Mouse (Mus musculus) forebrain, embryonic 16.5 days (tissue): ENCODE measurements around the gene Cdh1. TPM values are rescaled to one million over a fixed set of nuclear protein-coding genes. Genes with fewer than 3 reads are reported as not detected.
A peak's percentile ranks its signal among the peaks of the same experiment; 100 is the strongest.
"Not testable (repeated sequence)": the region's sequence is repeated elsewhere in the genome, so short reads cannot be mapped to it uniquely, and the experiment has no call there.

Experiments used
- ATAC-seq: fragments of 200-750 bp; cut with Nextera tagmentation; 2 replicates; pipeline ENCODE4 v1.8.0; 2017; ENCODE audit warnings: mild to moderate bottlenecking, moderate library complexity
- H3K27ac ChIP-seq: fragments of 300-500 bp; sonication (generic); 2 replicates; pipeline ENCODE4 v1.5.1; 2014; ENCODE audit warnings: low read length, control low read depth
- H3K27me3 ChIP-seq: fragments of 300-500 bp; sonication (generic); replicated peaks from 2 replicates; pipeline ENCODE4 v1.6.1; 2014; ENCODE audit warnings: low read length; ENCODE audit not compliant: control insufficient read depth, insufficient read depth
- H3K36me3 ChIP-seq: fragments of 300-500 bp; sonication (generic); 2 replicates; pipeline ENCODE4 v1.6.1; 2014; ENCODE audit not compliant: control insufficient read depth, insufficient read depth
- H3K4me1 ChIP-seq: fragments of 300-500 bp; sonication (generic); replicated peaks from 2 replicates; pipeline ENCODE4 v1.6.1; 2014; ENCODE audit warnings: low read length; ENCODE audit not compliant: control insufficient read depth, insufficient read depth
- H3K4me2 ChIP-seq: fragments of 300-500 bp; sonication (generic); 2 replicates; pipeline ENCODE4 v1.6.1; 2014; ENCODE audit warnings: mild to moderate bottlenecking, low read length, control low read depth
- H3K4me3 ChIP-seq: fragments of 300-500 bp; sonication (generic); replicated peaks from 2 replicates; pipeline ENCODE4 v1.5.1; 2014; ENCODE audit warnings: mild to moderate bottlenecking, low read length, control low read depth
- H3K9ac ChIP-seq: fragments of 300-500 bp; sonication (generic); replicated peaks from 2 replicates; pipeline ENCODE4 v1.6.1; 2014; ENCODE audit warnings: low read depth, low read length, control low read depth
- H3K9me3 ChIP-seq: fragments of 300-500 bp; sonication (generic); 2 replicates; pipeline ENCODE4 v1.6.1; 2016; ENCODE audit warnings: low read length; ENCODE audit not compliant: control insufficient read depth
- WGBS: fragments of 180-500 bp; shearing (Covaris S2); extraction: QIAGEN DNeasy Blood & Tissue Kit; methylation state at CpG from one replicate; pipeline ENCODE4 v1.1.7; 2014; 5-methylcytosine and 5-hydroxymethylcytosine counted together
- polyA plus RNA-seq: library from polyadenylated mRNA; unstranded; fragments of >200 nt; fragmentation: Nextera tagmentation; extraction: Ambion mirVana; gene quantifications from 2 replicates; pipeline ENCODE4 v1.2.1, GENCODE M21; 2015

Cdh1 gene
- polyA plus RNA-seq, 1 experiment from 2014 or later: 3.0 TPM

GRCm38 (mm10) chr8:106588443-106589431 is 14.4 kb upstream of the Cdh1 start:
- ATAC-seq: no peak
- Histone ChIP-seq H3K27me3 (no peaks in the 10 kb centered on the region), H3K9me3 (no peaks in the 10 kb centered on the region), H3K4me1 (no peaks in the 10 kb centered on the region), H3K4me3 (no peak overlapping the region), H3K27ac (no peak overlapping the region), H3K9ac (no peak overlapping the region), H3K4me2 (no peak overlapping the region), H3K36me3 (no peaks in the 10 kb centered on the region)
- 66% methylated on average over 3 of the region's 3 CpGs for WGBS

- Histone ChIP-seq H3K4me2 (no peak overlapping the region), H3K9me3 (no peaks in the 10 kb centered on the region), H3K4me3 (no peak overlapping the region), H3K36me3 (no peaks in the 10 kb centered on the region), H3K27me3 (no peaks in the 10 kb centered on the region), H3K27ac (no peak overlapping the region), H3K4me1 (no peaks in the 10 kb centered on the region), H3K9ac (no peak overlapping the region)
- no peak for ATAC-seq
- WGBS: 75% methylated on average over 3 of the region's 3 CpGs
Observed at GRCm38 (mm10) chr8:106592458-106592857, 10.7 kb upstream of the Cdh1 start.

GRCm38 (mm10) chr8:106595623-106596022 is 7.5 kb upstream of the Cdh1 start:
- H3K27me3 ChIP-seq, H3K27ac ChIP-seq, H3K4me2 ChIP-seq, H3K36me3 ChIP-seq, H3K9ac ChIP-seq, H3K4me3 ChIP-seq, ATAC-seq, H3K9me3 ChIP-seq, H3K4me1 ChIP-seq: not testable (repeated sequence)
- 96% methylated on average over 3 of the region's 3 CpGs for WGBS

- no peak overlapping the region for H3K9ac ChIP-seq
- ATAC-seq: no peak
- H3K27ac ChIP-seq: no peak overlapping the region
- no peaks in the 10 kb centered on the region for H3K27me3 ChIP-seq
- no peaks in the 10 kb centered on the region for H3K36me3 ChIP-seq
- H3K9me3 ChIP-seq: no peaks in the 10 kb centered on the region
- no peak overlapping the region for H3K4me2 ChIP-seq
- H3K4me1 ChIP-seq: no peaks in the 10 kb centered on the region
- no peak overlapping the region for H3K4me3 ChIP-seq
- WGBS: 97% methylated on average over 5 of the region's 5 CpGs
Observed at GRCm38 (mm10) chr8:106597067-106597466, 6.1 kb upstream of the Cdh1 start.

GRCm38 (mm10) chr8:106599265-106599979 is 3.7 kb upstream of the Cdh1 start:
- H3K27ac ChIP-seq: no peak overlapping the region
- no peak for ATAC-seq

GRCm38 (mm10) chr8:106603933-106604332 is 782 bp downstream of the Cdh1 start:
- H3K4me3 ChIP-seq: peak overlapping the region; percentile 47
- H3K36me3 ChIP-seq: no peaks in the 10 kb centered on the region
- H3K9ac ChIP-seq: no peak overlapping the region
- under 1% methylated on average over 19 of the region's 19 CpGs for WGBS
- no peaks in the 10 kb centered on the region for H3K9me3 ChIP-seq
- peak overlapping the region; percentile 78 for H3K4me2 ChIP-seq
- H3K27ac ChIP-seq: no peak overlapping the region
- H3K27me3 ChIP-seq: peaks cover 31% of the 10 kb centered on the region
- H3K4me1 ChIP-seq: peaks cover 14% of the 10 kb centered on the region
- ATAC-seq: no peak

More at GRCm38 (mm10) chr8:106599265-106599979, 3.7 kb upstream of the Cdh1 start:
- no peaks in the 10 kb centered on the region for H3K9me3 ChIP-seq
- H3K9ac ChIP-seq: no peak overlapping the region
- peaks cover 14% of the 10 kb centered on the region for H3K4me1 ChIP-seq
- no peak overlapping the region for H3K4me3 ChIP-seq
- H3K4me2 ChIP-seq: no peak overlapping the region
- 21% methylated on average over 7 of the region's 7 CpGs for WGBS
- H3K27me3 ChIP-seq: peaks cover 21% of the 10 kb centered on the region
- no peaks in the 10 kb centered on the region for H3K36me3 ChIP-seq

GRCm38 (mm10) chr8:106605657-106606056 is 2.5 kb downstream of the Cdh1 start:
- Histone ChIP-seq H3K4me1 (peaks cover 14% of the 10 kb centered on the region), H3K9me3 (no peaks in the 10 kb centered on the region), H3K27me3 (peaks cover 31% of the 10 kb centered on the region), H3K4me3 (no peak overlapping the region), H3K36me3 (no peaks in the 10 kb centered on the region), H3K27ac (no peak overlapping the region), H3K9ac (no peak overlapping the region), H3K4me2 (no peak overlapping the region)
- no peak for ATAC-seq
- 77% methylated on average over 7 of the region's 7 CpGs for WGBS

GRCm38 (mm10) chr8:106606121-106606520 is 3.0 kb downstream of the Cdh1 start:
- ATAC-seq: no peak
- Histone ChIP-seq H3K4me3 (no peak overlapping the region), H3K9me3 (no peaks in the 10 kb centered on the region), H3K9ac (no peak overlapping the region), H3K4me2 (no peak overlapping the region), H3K4me1 (peaks cover 14% of the 10 kb centered on the region), H3K27ac (no peak overlapping the region), H3K36me3 (no peaks in the 10 kb centered on the region), H3K27me3 (peaks cover 31% of the 10 kb centered on the region)
- WGBS: 52% methylated on average over 4 of the region's 4 CpGs

GRCm38 (mm10) chr8:106606601-106607145 is 3.5 kb downstream of the Cdh1 start:
- H3K4me2 ChIP-seq: no peak overlapping the region
- 42% methylated on average over 13 of the region's 15 CpGs for WGBS
- H3K4me3 ChIP-seq: no peak overlapping the region
- peaks cover 31% of the 10 kb centered on the region for H3K27me3 ChIP-seq
- no peak for ATAC-seq
- no peak overlapping the region for H3K27ac ChIP-seq
- peaks cover 14% of the 10 kb centered on the region for H3K4me1 ChIP-seq
- no peaks in the 10 kb centered on the region for H3K9me3 ChIP-seq
- no peaks in the 10 kb centered on the region for H3K36me3 ChIP-seq
- no peak overlapping the region for H3K9ac ChIP-seq
